Mouse (Mus musculus): ENCODE results near the gene Eif4a2.
"Not testable (repeated sequence)": the region's sequence is repeated elsewhere in the genome, so short reads cannot be mapped to it uniquely, and the experiment has no call there.

Eif4a2 gene

DNA sequence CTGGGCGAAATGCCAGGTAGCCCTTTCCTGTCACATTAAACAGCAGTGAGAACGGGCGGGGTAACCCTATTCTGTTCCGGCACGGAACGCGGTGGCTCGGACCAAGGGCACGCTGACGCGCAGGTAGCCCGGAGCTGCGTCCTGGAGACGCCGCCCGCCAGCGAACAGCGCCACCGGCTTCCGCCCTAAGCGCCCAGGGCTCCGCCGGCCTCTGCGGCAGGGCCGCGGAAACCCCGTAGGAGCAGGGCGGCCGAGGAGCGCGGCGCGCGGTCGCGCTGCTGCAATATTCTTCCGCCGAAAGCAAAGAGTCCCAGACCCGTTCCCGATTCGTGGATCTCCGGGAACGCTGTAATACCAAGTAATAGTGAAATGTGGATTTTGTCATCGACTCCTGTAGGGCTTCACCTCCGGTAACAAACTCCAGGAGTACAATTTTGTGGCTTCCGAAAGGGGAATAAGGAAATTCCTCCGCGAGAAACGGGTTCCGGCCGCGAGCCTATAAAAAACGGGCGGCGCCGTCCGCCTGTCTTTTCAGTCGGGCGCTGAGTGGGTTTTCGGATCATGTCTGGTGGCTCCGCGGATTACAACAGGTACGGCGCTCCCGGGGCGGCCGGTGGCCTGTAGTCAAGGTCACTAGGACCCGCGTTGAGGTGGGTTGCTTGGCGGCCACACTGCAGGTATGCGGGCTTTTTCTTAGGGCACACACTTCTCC, at the start of gene Eif4a2:
Gene Eif4a2 (plus strand): TSS at position 214 of the 712 bp plus-strand sequence.
- peak; percentile 94 for DNase-seq

DNA sequence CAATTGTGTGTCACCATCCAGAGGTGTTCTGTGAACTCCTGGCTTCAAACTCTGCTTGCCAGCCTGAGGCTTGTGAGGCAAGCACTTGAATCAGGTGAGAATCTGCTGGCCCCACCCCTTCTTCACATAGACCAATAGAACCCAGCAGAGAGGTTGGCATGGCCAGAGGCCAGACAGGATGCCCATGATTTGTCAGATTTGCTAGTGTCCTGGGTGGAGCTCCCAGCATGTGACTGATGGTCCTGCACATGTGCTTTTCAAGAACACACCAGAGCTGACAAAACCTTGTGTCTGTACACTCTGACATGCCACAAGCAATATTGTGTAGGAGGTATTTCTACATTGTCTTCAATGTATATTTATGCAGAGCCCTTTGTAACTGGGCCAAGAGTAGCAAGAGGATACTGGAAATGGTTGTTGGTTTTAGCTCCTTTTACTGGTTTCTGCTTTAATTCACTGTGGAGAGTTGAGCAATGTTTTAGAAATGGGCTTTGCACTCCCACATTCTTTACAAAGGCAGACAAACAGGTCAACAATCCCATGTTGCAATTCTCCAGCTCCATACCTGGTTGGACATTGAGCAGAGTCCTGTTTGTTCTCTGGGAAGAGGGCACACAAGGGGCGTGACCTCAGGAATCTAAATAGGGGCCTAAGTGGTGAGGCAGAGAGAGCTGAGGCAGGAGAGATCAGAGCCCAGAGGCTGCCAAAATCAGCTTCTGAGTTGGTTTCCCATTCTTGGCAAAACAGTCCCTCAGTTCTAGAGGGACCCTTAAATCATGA, 49.4 kb upstream of the Eif4a2 start, which contains the start of gene Kng1:
Gene Kng1 (plus strand): TSS at position 198 of the 780 bp plus-strand sequence.
- DNase-seq = not testable (repeated sequence)

DNA sequence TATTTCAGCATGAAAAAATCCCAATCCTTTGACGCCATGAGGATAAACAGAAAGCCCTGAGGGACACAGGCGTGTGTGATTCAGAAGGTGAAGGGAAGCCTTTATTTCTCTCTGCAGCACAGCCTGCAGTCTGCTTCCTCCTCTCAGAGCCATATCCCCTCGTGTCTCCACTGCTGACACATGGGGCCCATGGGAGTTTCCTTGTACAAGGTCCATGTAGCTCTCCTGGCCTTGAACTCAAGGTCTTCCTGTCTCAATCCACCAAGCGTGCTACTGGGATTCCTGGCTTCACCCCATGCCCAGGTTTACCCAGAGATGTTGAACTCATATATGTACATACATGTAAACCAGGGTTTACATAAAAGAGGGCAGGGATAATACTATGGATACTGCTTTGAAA, 47.6 kb upstream of the Eif4a2 start:
- not testable (repeated sequence) for DNase-seq

DNA sequence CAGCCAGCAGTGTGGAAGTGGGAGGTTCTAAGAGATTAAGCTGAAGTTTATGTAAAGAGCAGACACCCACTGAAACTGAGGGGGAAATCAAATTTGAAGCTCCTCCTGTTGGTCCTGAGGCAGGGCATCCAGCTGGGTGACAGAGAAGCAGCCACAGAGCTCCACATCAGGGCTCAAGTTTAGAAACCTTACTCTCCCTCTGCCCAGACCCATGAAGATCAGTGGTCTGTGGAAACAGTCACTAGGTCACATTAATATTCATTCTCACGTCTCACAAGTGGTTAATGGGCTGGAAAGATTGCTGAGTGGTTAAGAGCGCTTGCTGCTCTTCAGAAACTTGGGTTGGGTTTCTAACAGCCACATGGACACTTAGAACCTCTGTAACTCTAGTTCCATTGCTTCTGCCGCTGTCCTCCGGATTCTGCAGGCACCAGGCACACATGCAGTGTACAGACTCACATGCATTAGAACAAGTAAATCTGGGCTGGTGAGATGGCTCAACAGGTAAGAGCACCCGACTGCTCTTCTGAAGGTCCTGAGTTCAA, 46.4 kb upstream of the Eif4a2 start:
- DNase-seq = not testable (repeated sequence)

DNA sequence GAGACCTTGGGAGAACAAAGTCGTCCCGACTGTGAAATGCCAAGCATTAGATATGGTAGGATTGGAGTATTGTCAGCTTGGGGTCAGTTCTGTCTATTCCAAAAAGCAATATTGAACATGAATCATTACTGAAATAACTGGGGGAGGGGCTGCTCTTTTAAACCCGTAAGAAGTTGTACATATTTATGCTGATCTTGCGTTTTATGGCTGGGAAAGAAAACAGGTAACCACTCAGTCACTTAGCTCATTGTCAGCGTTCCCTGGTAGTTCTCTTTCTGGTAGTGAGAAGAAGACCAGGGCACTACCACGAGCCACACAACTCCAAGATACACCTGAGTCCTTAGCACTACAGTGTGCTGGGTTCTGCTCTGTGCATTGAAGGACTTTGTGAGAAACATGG, 29.7 kb upstream of the Eif4a2 start:
- not testable (repeated sequence) for DNase-seq

DNA sequence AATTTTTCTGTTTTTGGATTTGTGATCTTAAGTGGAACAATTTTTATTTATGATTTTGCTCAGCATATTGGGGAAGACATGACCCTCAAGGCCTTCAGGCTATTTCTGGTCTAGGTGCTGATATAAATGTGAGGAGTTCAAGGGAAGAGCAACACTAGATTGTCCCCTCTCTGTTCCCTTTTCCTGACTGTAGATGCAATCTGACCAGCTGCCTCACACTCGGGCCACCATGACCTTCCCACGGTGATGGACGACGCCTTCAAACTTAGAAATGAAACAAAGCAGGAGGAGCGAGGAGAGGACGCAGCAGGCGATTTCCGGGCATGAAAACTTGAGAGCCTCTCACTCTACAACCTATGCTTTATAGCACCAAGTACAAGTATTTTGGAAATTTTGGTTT, 20.1 kb upstream of the Eif4a2 start:
- DNase-seq = not testable (repeated sequence)

DNA sequence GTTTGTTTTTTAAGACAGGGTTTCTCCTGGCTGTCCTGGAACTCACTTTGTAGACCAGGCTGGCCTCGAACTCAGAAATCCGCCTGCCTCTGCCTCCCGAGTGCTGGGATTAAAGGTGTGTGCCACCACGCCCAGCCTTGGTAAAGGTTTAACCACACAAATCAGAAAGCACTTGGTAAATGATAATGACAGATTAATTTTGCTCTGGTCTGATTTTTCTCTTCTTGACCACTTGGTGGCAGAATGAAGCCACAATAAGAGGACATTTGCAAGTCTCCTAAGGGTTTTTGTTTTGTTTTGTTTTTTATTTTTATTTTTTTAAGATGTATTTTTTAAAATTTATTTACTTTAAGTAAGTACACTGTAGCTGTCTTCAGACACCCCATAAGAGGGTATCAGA, 19.5 kb upstream of the Eif4a2 start:
- DNase-seq = not testable (repeated sequence)

DNA sequence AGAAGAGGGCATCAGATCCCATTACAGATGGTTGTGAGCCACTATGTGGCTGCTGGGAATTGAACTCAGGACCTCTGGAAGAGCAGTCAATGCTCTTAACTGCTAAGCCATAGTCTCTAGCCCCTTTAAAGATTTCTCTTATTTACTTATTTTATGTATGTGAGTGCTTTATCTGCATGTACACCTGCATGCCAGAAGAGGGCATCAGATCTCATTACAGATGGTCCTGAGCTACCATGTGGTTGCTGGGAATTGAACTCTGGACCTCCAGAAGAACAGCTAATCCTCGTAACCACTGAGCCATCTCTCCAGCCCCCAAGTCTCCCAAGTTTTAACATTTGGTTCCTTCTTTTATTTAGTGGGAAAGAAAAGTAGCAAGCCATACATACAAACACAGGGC, 18.8 kb upstream of the Eif4a2 start:
- not testable (repeated sequence) for DNase-seq

DNA sequence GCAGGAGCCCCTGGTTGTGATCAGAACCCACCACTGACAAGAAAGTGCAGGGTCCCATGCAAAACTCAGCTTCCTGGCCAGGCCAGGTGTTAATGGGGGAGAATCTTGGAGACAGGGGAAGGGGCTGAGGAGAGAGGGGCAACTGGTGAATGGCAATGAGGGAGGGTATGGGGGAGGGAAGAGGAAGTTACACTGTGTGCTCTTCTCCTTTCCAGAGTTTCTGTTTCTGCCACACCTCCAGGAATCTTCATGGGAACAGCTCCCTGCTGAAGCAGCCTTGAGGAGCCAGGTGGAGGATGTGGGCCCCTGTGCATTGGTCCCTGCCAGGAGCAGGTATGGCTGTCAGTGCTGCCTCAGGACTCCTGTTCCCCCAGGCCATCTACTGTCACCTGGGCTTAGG, 15.9 kb upstream of the Eif4a2 start:
- not testable (repeated sequence) for DNase-seq

DNA sequence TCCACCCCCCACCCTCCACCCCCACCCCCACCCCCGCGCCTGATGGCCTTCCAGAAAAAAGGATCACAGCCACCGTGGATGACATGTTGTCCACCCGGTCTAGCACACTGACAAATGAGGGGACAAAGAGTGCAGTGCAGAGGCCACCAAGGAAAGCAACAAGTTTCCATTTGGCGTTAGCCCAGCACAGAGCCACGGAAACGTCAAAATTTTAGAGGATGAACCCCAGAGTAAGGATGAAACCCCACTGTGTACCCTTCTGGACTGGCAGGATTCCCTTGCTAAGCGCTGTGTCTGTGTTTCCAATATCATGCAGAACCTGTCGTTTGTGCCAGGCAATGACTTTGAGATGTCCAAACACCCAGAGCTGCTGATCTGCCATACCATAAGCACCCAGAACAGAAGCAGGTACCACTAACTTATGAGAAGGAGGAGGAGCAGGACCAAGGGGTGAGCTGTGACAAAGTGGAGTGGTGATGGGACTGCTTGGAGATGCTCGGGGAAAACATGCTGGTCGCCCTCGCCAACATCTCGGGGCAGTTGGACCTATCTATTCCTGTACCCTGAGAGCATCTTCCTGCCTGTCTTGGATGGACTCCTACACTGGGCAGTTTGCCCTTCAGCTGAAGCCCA, 13.8 kb upstream of the Eif4a2 start:
- DNase-seq = no peak

DNA sequence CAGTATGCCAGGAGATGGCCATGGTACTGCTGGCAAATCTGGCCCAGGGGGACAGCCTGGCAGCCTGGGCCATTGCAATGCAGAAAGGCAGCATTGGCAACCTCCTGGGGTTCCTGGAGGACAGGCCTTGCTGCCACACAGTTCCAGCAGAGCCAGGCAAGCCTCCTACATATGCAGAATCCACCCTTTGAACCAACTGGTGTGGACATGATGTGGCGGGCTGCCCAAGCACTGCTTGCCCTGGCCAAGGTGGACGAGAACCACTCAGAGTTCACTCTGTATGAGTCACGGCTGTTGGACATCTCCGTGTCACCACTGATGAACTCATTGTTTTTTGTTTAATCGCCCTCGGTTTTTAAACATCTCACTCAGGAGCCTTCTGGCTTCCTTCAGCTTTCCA, 13.1 kb upstream of the Eif4a2 start:
- no peak for DNase-seq

DNA sequence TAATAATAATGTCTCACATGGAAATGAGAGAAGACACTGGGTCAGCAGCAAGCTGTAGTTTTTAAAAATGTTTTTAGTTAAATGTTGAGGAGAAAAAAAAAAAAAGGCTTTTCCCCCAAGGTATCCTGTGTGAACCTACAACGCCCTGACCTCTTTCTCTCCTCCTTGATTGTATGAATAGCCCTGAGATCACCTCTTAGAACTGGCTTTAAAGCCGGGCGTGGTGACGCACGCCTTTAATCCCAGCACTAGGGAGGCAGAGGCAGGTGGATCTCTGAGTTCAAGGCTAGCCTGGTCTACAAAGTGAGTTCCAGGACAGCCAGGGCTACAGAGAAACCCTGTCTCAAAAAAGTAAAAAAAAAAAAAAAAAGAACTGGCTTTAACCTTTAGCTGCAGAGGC, 11.7 kb upstream of the Eif4a2 start:
- not testable (repeated sequence) for DNase-seq

DNA sequence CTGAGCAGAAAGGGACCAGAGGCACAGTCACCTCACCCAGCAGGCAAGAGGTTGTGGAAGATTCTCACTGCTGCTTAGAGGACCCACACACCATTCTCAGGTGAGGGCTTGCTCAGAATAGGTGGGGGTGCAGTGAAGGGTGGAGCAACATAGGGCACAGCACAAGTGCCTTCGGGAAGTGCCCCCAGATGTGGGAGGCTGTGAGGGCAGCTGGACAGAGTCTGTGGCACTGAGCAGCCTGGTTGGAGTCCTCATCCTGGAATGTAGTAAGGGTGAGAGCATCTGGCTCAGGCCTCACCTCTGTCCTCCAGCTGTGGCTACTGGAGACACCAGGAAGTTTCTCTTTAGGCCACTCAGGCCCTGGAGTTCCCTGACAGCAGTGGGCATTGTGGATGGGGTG, 10.4 kb upstream of the Eif4a2 start:
- DNase-seq = not testable (repeated sequence)

DNA sequence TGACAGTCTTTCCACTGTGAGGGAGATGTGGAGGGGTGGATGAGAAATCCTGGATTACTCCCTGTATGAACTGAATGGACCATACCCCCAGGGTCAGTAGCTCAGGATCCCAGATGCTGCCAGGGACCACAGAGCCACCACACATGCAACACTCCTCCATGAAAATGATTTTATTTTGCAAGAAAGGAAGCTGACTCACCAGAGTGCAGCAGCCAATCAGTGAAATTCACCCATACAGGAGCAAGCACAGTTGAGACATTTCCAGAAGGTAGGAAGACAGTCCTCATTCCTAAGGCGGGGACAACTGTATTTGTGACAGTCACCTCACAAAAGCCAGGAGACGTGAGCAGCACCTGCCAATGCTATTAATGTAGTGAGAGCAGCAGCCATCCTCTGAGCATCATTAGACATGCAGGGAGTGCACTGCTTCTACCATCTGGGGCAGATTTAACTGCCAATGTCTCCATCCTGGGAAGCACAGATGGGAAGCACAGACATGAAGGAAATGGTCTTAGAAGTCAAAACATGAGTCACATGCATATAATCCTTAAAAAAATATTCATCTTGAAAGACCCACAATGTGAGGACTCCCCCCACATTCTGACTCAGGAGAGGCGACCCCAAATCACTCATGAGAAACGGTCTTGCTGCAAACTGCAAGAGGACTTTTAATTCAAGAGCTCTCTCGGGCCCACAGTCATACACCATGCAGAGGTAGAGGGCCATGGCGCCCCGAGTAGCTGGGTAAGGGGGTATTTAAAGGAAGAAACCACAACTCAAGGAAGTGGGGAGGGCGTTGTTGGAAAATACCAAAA, 9.7 kb upstream of the Eif4a2 start:
- DNase-seq = not testable (repeated sequence)

DNA sequence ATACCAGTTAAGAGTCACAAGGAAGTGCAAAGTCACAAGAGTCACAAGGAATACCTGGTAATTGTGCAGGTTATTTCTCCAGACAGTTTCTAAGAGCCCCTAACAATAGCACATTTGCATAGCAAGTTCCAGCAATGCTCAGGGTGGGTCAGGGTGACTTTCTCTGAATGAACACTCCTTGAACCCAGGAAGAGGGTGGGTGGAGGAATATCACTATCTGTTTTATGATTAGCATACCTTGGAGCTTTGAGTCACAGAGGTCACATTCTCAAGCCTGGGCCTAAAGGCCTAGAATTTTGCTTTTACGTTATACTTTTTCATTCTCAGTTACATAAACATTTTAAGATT, 9.2 kb upstream of the Eif4a2 start:
- not testable (repeated sequence) for DNase-seq

DNA sequence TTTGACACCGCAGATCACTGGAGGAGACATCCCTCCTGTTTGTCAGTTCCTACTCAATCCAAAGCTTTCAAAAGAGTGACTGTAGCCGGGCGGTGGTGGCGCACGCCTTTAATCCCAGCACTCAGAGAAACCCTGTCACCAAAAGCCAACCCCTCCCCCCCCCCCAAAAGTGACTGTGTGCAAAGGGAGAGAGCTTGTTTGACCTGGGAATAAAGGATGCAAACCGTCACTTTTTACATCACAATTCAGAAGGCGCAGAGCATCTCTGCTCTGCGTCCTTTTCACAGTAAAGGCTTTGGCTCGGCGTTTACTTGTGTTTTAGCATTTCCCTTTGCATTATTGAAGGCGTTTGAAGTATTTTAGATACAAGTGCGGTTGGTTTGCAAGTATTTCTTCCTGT, 7.6 kb upstream of the Eif4a2 start:
- DNase-seq = no peak

DNA sequence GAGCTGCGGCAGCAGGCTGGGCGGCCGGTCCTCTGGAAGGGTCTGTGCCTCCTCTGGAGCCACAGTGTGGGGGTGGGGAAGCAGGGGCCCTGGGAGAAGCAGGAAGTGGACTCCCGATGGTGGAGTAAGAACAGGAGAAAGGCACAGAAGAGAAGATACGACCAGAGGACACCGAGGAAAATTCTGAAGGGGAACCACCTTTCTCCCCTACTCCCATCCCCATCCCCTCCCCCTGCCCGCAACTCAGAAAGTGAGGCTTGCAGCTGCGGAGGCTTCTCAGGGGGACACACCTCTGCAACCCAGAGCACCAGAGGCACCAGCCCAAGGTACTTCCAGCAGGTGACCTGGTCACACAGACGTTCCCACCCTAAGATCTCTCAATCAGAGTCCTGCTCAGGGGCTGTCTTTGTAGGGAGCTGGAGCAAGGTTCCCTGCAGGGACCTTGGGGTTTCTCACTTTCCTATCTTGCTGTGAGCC, 7.1 kb upstream of the Eif4a2 start:
- peak; percentile 31 for DNase-seq

DNA sequence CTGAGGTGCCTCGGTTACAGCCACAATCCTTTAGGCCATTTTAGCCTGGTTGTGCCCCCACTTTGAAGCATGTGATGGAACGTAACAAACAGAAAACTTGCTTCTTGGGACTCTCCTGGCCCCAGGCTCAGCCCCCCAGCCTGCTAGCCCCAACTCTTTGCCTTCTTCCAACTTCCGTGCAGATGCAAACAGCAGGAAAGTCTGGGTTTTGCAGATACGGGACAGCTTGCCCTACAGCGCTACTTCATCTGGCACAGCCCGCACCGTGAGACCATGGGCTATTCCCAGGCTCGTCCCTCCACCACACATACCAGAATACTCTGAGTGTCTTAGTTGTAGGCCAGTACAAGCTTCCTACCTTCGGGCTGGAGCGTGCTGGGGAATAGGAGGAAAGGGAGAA, 6.6 kb upstream of the Eif4a2 start:
- DNase-seq = no peak

DNA sequence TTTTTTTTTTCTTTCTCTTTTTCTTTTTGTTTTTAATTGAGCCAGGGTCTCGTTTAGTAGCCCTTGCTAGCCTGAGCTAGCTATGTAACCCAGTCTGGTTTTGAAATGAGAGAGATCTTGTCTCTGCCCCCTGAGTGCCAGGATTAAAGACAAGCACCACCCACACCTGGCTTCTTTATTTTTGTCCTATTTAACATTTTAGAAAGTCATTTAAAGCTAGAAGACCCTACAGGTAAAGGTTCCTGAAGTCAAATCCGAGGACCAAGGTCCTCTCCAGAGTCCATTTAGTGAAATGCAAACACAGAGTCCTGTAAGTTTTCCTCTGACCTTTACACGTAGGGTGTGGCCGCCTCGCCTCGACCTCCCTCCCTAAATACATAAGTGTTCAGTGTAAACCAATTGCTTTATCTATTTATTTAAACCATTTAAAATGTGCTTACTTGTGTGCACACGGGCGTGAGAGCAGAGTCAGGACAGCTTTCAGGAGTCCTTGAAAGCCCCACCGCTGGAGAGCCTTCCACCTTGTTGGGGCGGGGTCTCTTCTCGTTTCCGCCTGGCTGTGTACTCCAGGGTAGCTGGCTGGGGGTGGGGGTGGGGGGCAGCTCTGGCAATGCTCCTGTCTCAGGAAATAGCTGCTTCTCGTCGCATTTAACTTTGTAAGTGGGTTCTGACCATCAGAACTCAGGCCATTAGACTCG, 4.8 kb upstream of the Eif4a2 start:
- peak; percentile 66 for DNase-seq

DNA sequence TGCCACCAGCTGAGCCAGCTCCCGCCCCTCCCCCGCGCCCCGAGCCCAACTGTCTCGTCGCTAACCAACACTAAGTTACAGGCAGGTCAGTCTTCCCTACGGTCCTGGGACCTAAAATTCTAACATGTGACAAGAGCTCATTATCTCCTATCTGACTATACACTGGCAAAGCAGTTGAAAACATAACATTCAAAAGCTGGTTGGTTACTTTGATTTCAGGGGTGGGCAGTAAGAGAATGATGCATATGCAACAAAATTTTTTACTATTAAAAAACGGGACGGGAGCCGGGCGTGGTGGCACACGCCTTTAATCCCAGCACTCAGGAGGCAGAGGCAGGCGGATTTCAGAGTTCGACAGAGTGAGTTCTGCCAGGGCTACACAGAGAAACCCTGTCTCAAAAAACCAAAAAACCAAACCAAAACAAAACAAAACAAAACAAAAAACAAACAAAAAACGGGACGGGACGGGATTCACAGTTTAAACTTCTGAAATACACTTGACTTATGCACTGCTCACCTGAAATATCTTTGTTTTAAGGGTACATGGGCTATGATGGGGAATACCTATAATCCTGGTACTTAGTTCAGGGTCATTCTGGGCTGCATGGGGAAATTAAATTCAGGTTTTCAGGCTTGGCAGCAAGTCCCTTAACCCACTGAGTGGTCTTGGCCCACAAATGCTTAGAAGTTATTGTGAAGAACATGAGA, 4.1 kb upstream of the Eif4a2 start:
- DNase-seq = no peak

DNA sequence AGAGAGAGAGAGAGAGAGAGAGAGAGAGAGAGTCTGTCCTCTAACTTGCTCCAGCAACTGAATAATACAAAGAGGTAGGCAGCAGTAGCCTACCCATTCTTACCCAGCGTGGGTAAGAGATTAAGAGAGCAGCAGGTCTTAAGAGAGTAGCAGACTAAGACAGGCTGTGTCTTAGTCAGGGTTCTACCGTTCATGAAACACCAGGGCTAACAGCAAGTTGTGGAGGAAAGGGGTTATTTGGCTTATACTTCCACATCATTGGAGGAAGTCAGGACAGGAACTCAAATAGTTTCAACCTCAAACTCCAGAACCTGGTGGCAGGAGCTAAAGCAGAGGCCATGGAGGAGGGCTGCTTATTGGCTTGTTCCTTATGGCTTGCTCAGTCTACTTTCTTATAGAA, 3.4 kb upstream of the Eif4a2 start:
- no peak for DNase-seq
